Mouse (Mus musculus): Measurements from ENCODE around the gene Kif5a. TPM values are rescaled to one million over a fixed set of nuclear protein-coding genes. Genes with fewer than 3 reads are reported as not detected.

Kif5a gene
- 0.13 TPM in 2 replicates for polyA plus RNA-seq (2012; rRNA removed)

DNA sequence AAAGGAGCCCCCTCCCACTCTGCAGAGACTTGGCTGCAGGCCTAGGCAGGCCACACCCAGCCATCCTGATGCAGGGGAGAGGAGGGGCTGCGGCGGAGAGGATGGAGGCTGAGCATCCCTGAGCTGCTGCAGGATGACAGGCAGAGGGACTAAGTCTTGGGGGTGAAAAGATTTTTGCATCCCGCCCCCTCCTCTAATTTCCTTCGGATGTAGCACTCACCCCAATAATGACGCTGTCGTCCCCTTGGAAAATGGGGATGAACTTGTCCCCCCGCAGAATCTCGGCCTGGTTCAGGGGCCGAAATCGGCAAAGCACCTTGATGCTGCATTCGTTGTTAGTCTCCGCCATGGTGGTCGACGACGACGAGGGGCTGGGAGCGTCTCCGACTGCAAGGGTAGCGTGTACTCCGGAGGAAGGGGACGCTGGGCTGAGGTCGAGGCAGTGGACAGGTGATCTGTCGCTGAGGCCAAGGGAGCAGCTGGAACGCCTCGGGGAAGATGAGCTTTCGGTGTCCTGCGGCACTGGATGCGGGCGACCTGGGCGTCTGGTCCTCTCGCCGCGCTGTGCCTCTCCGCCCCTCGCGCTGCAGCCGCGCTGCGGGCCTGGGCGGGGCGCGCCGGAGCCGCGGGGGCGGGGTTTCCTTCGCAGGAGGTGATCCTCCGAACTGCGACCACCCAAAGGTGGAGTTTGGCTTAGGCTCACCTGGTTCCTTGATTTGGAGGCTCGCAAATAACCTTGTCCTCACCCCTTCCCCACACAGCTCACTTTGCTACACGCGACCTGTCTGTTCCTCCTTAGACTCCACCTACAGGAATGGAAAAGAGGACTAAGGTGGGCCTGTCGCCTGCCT lies at the start of gene Kif5a:
Kif5a (minus strand) TSS at position 801 of the 851 bp plus-strand sequence.

DNA sequence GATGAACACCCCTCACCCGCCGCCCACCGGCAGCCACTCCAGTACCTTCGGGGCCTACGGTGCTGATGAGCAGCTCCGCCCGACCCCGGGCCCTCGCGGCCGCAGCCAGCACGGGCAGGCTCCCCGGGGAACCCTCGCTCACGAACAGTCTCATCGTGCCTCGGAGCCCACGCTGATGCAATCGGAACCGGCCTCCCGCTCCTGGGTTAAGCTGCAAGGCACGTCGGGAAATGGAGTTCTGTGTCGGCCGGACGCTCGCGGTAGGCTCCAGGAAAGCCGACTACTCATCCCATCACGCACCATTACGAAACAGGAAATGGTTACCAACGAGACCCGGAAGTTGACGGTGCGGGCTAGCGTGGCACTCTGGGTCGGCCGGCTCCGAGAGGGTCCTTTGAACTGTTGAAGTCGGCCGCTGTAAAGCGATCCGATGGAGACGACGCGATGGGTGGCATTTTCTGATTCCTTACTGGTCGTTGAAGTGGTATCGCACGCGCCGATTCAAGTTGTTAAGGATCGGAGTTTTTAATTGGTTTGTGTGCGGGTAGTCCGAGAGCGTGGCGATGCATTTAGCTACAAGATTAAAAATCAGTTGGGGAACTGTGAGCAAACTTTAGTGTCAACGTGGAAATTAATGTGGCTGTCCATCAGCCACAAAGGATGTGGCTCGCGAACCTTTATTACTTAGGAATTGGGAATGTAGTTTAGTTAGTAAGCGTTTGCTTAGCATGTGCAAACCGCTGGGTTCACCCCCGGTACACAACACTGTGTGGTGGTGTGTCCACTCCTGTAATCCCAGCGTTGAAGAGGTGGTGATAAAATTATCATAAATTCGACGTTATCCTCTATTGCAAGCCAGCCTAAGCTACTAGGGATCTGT lies 48.6 kb upstream of the Kif5a start, which contains the start of gene Mars:
Mars (minus strand) TSS at position 311 of the 880 bp plus-strand sequence.

DNA sequence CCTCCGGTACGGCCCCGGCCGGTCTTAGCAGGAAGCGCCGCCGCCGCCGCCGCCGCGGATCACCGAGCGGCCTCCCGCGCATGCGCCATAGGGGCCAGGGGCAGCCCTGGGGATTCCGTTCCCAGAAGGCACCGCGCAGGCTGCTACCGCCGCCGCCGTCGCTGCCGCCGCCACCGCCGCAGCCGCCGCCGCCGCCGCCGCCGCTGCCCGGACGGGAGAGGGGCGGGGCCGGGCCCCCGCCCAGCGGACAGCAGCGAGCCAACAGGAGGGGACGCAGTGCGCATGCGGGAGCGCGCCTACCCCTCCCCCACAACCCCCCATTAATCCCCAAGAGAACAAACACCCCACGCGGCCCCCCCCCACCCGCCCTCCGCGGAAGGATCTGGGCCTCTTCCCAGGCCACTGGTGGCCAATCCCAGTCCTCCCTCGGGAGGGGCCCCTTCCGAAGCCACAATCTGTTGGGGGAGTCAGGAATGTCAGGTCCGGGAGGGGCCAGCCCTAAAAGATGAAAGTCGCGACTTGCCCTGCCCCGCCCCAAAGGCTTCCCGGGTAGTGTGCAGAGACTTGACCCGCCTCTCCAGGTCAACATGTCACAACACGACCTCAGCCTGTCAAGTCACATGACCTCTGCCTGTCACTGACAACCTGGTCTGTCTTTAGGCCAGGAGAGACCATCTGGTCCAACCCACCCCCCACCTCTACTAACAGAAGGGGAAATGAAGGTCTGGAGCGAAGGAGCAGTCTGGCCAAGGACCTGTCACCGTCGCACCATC lies 25.8 kb upstream of the Kif5a start, which contains the start of gene Mbd6:
Mbd6 (minus strand) TSS at position 219 of the 773 bp plus-strand sequence.

DNA sequence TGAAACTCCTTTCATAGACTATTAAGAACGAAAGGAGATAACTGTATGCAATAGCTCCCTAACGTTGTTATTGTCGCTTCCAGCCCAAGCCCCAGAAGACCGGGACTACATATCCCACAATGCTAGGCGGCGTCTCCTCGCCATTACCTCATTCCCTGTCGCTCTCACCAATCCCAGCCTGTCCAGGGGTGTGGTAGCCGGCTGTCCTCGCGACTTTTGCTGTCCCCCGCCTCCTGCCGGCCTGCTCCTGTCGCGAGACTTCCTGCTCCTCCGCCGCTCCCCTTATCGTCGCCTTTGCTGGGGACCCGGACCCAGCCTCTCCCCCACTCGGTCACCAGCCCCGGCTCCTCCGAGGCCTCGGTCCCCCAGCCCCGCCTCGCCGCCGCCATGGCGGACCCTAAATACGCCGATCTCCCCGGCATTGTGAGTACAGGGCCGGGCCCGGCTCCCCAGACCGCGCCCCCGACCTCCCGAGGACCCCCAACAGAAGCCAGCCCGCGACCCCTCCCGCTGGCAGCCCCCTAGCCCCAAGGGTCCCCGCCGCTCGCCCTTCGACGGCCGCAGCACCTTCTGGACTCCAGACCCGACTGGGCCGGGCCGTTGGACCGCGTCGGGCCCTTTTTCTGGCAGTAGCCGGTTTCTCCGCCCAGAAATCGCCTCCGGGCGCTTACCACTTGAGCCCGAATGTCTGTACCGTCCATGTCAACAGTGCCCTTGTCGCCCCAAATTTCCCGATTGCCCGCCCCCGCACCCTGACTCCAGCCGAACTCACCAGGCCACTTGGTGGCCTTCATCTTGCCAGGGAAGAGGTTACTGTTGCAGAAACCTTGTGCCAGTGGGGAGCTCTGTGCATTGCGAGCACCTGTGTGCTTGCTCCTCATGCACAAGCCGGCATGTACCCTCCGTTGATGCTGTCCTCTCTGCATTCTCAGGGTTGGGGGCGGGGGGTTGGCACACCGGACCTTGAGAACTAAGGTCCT lies 3.3 kb upstream of the Kif5a start, which contains the start of gene Dctn2:
Dctn2 (plus strand) TSS at position 257 of the 980 bp plus-strand sequence.

DNA sequence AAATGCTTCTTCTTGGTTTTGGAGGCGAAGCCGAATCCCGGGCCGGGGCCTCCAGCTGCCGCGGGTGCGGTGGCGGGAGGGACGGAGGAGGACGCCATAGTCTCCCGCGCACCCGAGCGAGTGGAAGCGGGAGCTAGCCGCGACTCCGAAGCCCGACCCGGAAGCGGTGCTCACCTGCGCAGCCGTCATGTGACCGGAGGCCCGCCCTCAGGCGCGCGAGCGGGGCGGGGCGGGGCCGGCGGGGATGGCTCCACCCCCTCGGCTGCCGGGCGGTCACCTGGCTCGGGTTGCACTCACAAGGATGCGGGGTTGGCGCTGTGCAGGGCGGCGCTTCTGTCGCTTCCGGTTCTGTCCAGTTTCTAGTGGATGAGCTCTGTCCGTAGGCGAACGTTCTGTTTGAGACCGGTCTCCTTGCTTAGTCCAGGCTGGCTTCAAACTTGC lies 51.7 kb downstream of the Kif5a start, which contains the start of gene Pip4k2c:
Pip4k2c (minus strand) TSS at position 172 of the 441 bp plus-strand sequence.

DNA sequence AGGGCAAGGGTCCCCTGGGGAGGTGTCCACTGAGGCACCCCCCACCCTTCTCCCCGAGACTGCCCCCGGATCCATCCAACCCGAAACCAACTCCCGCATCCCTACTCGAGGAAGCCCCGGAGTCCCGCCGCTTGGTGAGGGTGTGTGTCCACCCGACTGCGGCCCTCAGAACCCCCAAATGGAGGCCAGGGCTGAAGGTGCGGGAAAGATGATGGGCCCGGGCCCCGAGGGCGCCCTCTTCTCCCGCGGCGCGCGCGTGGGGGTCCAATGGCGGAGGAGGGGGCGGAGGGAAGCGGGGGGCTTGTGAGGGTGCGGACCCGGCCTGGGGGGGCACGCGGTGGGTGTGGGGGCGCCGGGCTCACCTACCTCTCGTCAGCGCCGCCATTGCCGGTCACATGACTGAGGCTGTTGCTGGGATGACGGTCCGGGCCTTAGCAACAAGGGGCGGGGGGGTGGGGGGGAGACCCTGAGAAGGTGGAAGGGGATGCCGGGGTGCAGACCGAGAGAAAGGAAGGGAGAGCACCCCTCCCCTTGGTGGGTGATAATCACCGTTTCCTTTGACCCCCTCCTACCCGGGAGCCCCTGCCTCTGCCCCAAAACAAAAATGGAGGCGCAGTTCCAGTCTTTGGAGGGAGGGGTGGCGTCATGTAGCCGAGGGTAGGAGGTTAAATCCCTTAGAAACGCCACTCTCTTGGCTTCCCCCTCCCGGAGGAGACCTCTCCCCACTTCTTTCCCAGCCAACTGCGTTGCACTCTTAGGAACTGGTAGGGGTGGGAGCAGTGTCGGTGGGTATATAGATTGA lies 67.6 kb downstream of the Kif5a start, which contains the start of gene Dtx3:
Dtx3 (minus strand) TSS at position 401 of the 802 bp plus-strand sequence.

DNA sequence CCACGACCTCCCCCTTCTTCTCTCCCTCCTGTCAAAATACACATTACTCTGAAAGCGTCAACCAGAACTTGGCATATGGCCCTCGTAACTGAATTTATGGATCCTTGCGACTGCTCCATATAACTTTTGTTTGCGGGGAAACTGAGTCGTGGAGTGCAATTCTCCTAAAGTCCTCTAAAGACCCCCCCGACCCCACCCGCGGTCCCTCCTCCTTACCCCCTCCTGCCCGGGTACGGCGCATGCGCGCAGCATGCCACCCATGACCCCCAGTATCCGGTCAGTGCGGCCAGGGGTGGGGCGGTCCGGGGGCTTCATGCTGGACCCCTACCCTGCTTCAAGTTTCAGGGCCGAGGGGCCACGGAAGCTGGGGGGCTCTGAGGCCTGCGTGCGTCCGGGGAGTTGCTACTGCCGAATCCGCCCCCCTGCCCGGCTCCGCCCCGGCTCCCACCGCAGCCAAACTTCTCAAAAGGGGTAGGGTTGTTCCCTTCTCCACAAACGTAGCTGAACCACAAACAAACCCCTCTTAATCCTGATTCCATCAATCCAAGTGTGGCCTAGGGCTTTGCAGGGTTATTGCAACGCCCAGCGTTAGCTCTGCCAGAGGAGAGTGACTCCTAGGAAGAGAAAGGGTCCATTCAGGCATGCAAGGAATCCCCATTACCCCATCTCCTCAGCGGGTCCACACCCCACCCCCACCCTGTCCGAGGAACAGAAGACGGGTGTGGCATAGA lies 73.3 kb downstream of the Kif5a start, which contains the start of gene Arhgef25:
Arhgef25 (minus strand) TSS at position 433 of the 731 bp plus-strand sequence.

DNA sequence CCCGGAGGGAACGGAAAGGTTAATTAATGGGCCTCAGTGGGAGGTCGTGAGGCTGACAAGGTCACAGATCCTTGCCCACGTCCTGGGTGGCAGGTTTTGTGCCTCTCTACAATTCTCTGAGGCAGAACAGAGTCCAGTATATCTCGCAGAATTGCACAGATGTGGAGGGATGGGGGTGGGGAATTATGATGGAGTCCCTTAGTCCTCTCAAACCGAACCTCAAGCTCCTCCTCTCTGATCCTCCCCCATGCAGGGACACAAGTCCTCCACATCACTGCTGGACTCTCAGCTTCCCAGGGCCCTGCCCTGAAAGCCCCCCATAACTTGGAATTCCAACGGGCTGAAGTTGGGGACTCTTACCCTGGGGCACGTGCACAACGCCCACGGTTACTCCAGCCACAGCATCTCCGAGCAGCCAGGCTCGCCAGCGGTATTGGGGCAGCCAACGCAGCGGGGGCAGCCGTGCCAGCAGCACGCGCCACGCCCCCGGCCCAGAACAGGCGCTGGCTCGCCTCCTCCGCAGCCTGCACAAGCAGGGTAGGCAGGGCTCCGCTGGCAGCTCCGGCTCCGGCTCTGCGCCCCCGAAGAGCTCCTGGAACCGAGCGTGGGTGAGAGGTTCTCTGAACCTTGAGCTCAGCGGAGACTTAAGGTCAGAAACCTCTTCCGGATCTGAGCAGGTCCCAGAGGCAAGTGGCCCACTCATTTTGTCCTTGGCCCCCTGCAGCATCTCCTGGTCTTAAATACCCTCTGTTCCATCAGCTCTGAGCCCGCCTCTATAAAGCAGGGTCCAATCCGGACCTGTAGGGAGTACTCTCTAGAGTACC lies 83.1 kb downstream of the Kif5a start, which contains the start of gene Slc26a10:
Slc26a10 (minus strand) TSS at position 775 of the 824 bp plus-strand sequence.

Other genes starting within 250 kb of the Kif5a start
- 20.5 and 23.7 TPM in 2 replicates for gene Tsfm, start 232.5 kb downstream of the Kif5a start, polyA plus RNA-seq (2012; rRNA removed)
- 11.1 and 12.2 TPM in 2 replicates for gene Mettl1, start 221.9 kb downstream of the Kif5a start, polyA plus RNA-seq (2012; rRNA removed)
- gene Eef1akmt3, start 221.8 kb downstream of the Kif5a start, polyA plus RNA-seq (2012; rRNA removed): 0.41 and 0.49 TPM in 2 replicates
- gene Cyp27b1, start 215.1 kb downstream of the Kif5a start, polyA plus RNA-seq (2012; rRNA removed): 0.08 and 0.10 TPM in 2 replicates
- 0.23 and 0.24 TPM in 2 replicates for gene March9, start 203.2 kb downstream of the Kif5a start, polyA plus RNA-seq (2012; rRNA removed)
- gene Cdk4, start 199.8 kb downstream of the Kif5a start, polyA plus RNA-seq (2012; rRNA removed): 175 and 191 TPM in 2 replicates
- 73.1 and 76.9 TPM in 2 replicates for gene Tspan31, start 193.1 kb downstream of the Kif5a start, polyA plus RNA-seq (2012; rRNA removed)
- 2.3 and 3.2 TPM in 2 replicates for gene Agap2, start 188.1 kb downstream of the Kif5a start, polyA plus RNA-seq (2012; rRNA removed)
- gene Os9, start 142.2 kb downstream of the Kif5a start, polyA plus RNA-seq (2012; rRNA removed): 48.7 and 52.7 TPM in 2 replicates
- gene B4galnt1, start 98.1 kb downstream of the Kif5a start, polyA plus RNA-seq (2012; rRNA removed): 21.1 and 27.0 TPM in 2 replicates
- gene Slc26a10, start 82.7 kb downstream of the Kif5a start, polyA plus RNA-seq (2012; rRNA removed): 3.8 and 4.2 TPM in 2 replicates
- gene Arhgef25, start 73.3 kb downstream of the Kif5a start, polyA plus RNA-seq (2012; rRNA removed): 5.2 and 6.2 TPM in 2 replicates
- 25.7 and 36.5 TPM in 2 replicates for gene Dtx3, start 67.6 kb downstream of the Kif5a start, polyA plus RNA-seq (2012; rRNA removed)
- gene Pip4k2c, start 51.8 kb downstream of the Kif5a start, polyA plus RNA-seq (2012; rRNA removed): 15.5 and 18.1 TPM in 2 replicates
- 57.1 and 59.5 TPM in 2 replicates for gene Dctn2, start 3.0 kb upstream of the Kif5a start, polyA plus RNA-seq (2012; rRNA removed)
- gene Mbd6, start 25.7 kb upstream of the Kif5a start, polyA plus RNA-seq (2012; rRNA removed): 6.1 and 8.2 TPM in 2 replicates
- gene Mars, start 48.4 kb upstream of the Kif5a start, polyA plus RNA-seq (2012; rRNA removed): 45.8 and 49.7 TPM in 2 replicates
- 11.3 and 12.3 TPM in 2 replicates for gene Arhgap9, start 58.6 kb upstream of the Kif5a start, polyA plus RNA-seq (2012; rRNA removed)
- gene Gli1, start 78.6 kb upstream of the Kif5a start, polyA plus RNA-seq (2012; rRNA removed): 0.48 and 0.55 TPM in 2 replicates
- gene Inhbe, start 91.1 kb upstream of the Kif5a start, polyA plus RNA-seq (2012; rRNA removed): 15.8 and 17.1 TPM in 2 replicates
- 5.6 and 6.3 TPM in 2 replicates for gene Inhbc, start 107.1 kb upstream of the Kif5a start, polyA plus RNA-seq (2012; rRNA removed)
- gene R3hdm2, start 117.0 kb upstream of the Kif5a start, polyA plus RNA-seq (2012; rRNA removed): 10.7 and 13.9 TPM in 2 replicates
- gene Stac3, start 238.3 kb upstream of the Kif5a start, polyA plus RNA-seq (2012; rRNA removed): 0.37 and 0.73 TPM in 2 replicates

Measured in liver, embryonic 18 days (tissue).